Mouse (Mus musculus) forebrain, embryonic 10.5 days (tissue): ENCODE measurements at regions not wholly inside any gene's neighbourhood (a gene's known extent, or its start where the extent isn't known, plus 50 kb on each side); places are given as distances from the start of the nearest gene placed in this dataset.
"Not testable (repeated sequence)": the region's sequence is repeated elsewhere in the genome, so short reads cannot be mapped to it uniquely, and the experiment has no call there.

Experiments
- DNase-seq: peaks from one replicate; pipeline ENCODE4 v3.0.0-alpha.2; 2017; ENCODE audit warnings: low spot score; ENCODE audit errors: extremely low spot score
- H3K27ac ChIP-seq: fragments of 300-500 bp; sonication (generic); 2 replicates; pipeline ENCODE4 v1.5.1; 2016; ENCODE audit warnings: mild to moderate bottlenecking
- H3K27me3 ChIP-seq: fragments of 300-500 bp; sonication (generic); 2 replicates; pipeline ENCODE4 v1.6.1; 2016; ENCODE audit warnings: mild to moderate bottlenecking; ENCODE audit not compliant: poor library complexity, severe bottlenecking
- H3K36me3 ChIP-seq: fragments of 300-500 bp; sonication (generic); replicated peaks from 2 replicates; pipeline ENCODE4 v1.6.1; 2016; ENCODE audit warnings: mild to moderate bottlenecking, moderate library complexity
- H3K4me1 ChIP-seq: fragments of 300-500 bp; sonication (generic); 2 replicates; pipeline ENCODE4 v1.6.1; 2016
- H3K4me3 ChIP-seq: fragments of 300-500 bp; sonication (generic); 2 replicates; pipeline ENCODE4 v1.5.1; 2016; ENCODE audit warnings: mild to moderate bottlenecking, moderate library complexity
- H3K9me3 ChIP-seq: fragments of 300-500 bp; sonication (generic); 2 replicates; pipeline ENCODE4 v1.6.1; 2016; ENCODE audit warnings: mild to moderate bottlenecking, moderate library complexity
- WGBS: fragments of 180-500 bp; shearing (Covaris S2); methylation state at CpG from one replicate; pipeline ENCODE4 v1.1.7; 2016; 5-methylcytosine and 5-hydroxymethylcytosine counted together

GRCm38 (mm10) chr9:32938857-32939256, 302.8 kb downstream of the Ets1 start:
- no peaks in the 10 kb centered on the region for H3K9me3 ChIP-seq
- WGBS, result 93% methylated on average over 6 of the region's 6 CpGs
- peaks cover 42% of the 10 kb centered on the region for H3K27me3 ChIP-seq
- H3K4me1 ChIP-seq, result peaks cover 24% of the 10 kb centered on the region
- H3K36me3 ChIP-seq, result no peaks in the 10 kb centered on the region
- H3K27ac ChIP-seq, result no peak overlapping the region
- DNase-seq, result no peak
- H3K4me3 ChIP-seq, result no peak overlapping the region

DNA sequence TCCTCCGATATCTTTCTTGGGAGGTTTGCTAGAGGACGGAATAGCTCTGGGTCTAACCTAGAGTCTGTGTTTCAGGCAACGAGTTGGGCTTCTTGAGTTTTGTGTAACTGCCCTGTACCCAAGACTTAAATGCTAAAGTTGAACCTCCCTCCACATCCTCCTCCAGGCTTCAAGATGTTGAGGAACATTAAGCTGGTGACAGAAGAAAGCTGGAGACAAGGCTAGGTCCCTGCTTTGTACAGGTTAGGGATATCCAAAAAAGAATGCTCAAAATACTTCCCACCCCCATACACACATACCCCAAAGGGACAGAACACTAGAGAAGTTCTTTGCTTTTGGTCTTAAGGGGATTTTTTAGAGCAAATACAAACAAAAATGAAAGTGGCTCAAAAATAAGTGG, 303.6 kb downstream of the Ets1 start:
- Histone ChIP-seq H3K36me3 (no peaks in the 10 kb centered on the region), H3K4me1 (peaks cover 24% of the 10 kb centered on the region), H3K27ac (no peak overlapping the region), H3K9me3 (no peaks in the 10 kb centered on the region), H3K27me3 (peaks cover 42% of the 10 kb centered on the region), H3K4me3 (no peak overlapping the region)
- whole genome bisulfite sequencing, result 94% methylated on average over 3 of the region's 3 CpGs
- no peak for DNase-seq

GRCm38 (mm10) chr9:32940111-32940813, 304.2 kb downstream of the Ets1 start:
- peaks cover 24% of the 10 kb centered on the region for H3K4me1 ChIP-seq
- H3K9me3 ChIP-seq, result no peaks in the 10 kb centered on the region
- peaks cover 38% of the 10 kb centered on the region for H3K27me3 ChIP-seq
- DNase-seq, result peak; percentile 82
- H3K27ac ChIP-seq, result peak overlapping the region; percentile 74
- WGBS, result 22% methylated on average over 19 of the region's 19 CpGs
- H3K36me3 ChIP-seq, result no peaks in the 10 kb centered on the region
- peak overlapping the region; percentile 52 for H3K4me3 ChIP-seq

DNA sequence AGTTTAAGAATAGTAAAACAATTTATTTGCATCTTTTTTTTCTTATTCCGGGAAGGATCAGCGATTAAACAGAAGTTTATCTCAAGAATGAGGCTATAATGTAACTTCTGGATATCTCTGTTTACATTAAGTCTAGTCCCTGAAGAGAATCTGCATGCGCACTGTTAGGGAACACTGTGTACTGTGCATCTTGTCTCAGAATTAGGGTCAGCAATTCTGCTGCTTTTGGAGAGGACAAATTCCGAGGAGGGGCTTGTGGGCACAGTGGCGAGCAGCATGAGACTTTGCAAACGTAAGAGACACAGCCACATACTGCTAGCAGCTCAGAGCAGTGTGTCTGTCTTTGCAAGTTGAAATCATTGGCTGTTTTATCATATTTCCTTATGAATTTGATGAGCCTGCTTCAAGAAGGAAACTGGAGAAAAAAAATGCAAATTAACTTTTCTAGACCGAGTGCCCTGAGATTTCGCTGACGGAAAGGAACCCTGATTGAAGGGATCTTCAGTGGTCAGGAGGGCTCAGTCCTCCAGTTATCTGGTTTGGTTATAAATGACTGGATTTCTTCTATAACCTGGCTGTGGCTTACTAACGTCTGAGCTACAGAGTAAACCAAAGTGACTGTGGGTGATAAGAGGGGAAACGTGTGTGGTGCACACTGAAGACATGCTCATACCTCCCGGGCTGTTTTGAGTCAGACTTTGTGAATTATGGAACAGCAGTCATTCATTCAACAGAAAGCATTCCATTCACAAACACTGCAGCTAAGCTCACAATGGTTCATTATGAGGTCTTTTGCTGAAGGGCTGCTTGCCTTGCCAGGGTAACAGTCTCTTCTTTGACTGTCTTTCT, 305.1 kb downstream of the Ets1 start:
- Histone ChIP-seq H3K27ac (peak overlapping the region; percentile 25; the same call in 1 of the 2 replicates), H3K4me3 (peak overlapping the region; percentile 52; the same call in 1 of the 2 replicates), H3K27me3 (peaks cover 38% of the 10 kb centered on the region), H3K36me3 (no peaks in the 10 kb centered on the region), H3K4me1 (peaks cover 22% of the 10 kb centered on the region), H3K9me3 (no peaks in the 10 kb centered on the region)
- no peak for DNase-seq
- 60% methylated on average over 12 of the region's 12 CpGs for WGBS

DNA sequence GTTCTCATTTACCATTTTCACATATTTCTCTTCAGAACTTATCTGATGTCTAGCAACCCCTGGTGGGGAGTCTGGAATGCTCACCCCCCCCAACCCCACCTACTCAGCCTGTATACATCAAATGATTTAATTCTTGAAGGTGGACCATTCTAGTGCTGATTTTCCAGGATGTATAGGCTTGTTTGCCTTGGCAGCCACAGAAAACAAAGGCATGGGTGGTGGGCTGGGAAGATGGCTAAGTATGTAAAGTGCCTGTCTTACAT, 305.7 kb downstream of the Ets1 start:
- Histone ChIP-seq H3K36me3 (no peaks in the 10 kb centered on the region), H3K4me1 (peaks cover 16% of the 10 kb centered on the region), H3K27ac (no peak overlapping the region), H3K27me3 (peaks cover 38% of the 10 kb centered on the region), H3K4me3 (no peak overlapping the region), H3K9me3 (no peaks in the 10 kb centered on the region)
- no peak for DNase-seq

- Histone ChIP-seq H3K27me3 (peaks cover 12% of the 10 kb centered on the region), H3K4me1 (no peaks in the 10 kb centered on the region), H3K4me3 (no peak overlapping the region), H3K36me3 (no peaks in the 10 kb centered on the region), H3K9me3 (no peaks in the 10 kb centered on the region), H3K27ac (no peak overlapping the region)
- DNase-seq, result no peak
- 90% methylated on average over 3 of the region's 3 CpGs for WGBS
These were observed 311.2 kb downstream of the Ets1 start for GRCm38 (mm10) chr9:32947221-32947620.

GRCm38 (mm10) chr9:32949036-32949435, 313.0 kb downstream of the Ets1 start:
- WGBS, result 73% methylated on average over 3 of the region's 3 CpGs

GRCm38 (mm10) chr9:32958716-32959115, 322.7 kb downstream of the Ets1 start:
- H3K27me3 ChIP-seq, result no peaks in the 10 kb centered on the region
- DNase-seq, result no peak
- no peaks in the 10 kb centered on the region for H3K4me1 ChIP-seq
- no peak overlapping the region for H3K27ac ChIP-seq
- no peaks in the 10 kb centered on the region for H3K9me3 ChIP-seq
- H3K4me3 ChIP-seq, result no peak overlapping the region
- 84% methylated on average over 3 of the region's 3 CpGs for WGBS
- H3K36me3 ChIP-seq, result no peaks in the 10 kb centered on the region

More at GRCm38 (mm10) chr9:32949036-32949435, 313.0 kb downstream of the Ets1 start:
- Histone ChIP-seq H3K4me3 (no peak overlapping the region), H3K27ac (no peak overlapping the region), H3K9me3 (no peaks in the 10 kb centered on the region), H3K27me3 (no peaks in the 10 kb centered on the region), H3K4me1 (no peaks in the 10 kb centered on the region), H3K36me3 (no peaks in the 10 kb centered on the region)
- DNase-seq, result no peak

- H3K4me3 ChIP-seq, result not testable (repeated sequence)
These were observed 323.4 kb downstream of the Ets1 start for GRCm38 (mm10) chr9:32959468-32959867.

GRCm38 (mm10) chr9:32962679-32963205, 326.7 kb downstream of the Ets1 start:
- H3K4me3 ChIP-seq, result no peak overlapping the region
- DNase-seq, result no peak
- no peaks in the 10 kb centered on the region for H3K4me1 ChIP-seq
- H3K36me3 ChIP-seq, result no peaks in the 10 kb centered on the region
- WGBS, result 94% methylated on average over 5 of the region's 5 CpGs
- H3K27ac ChIP-seq, result no peak overlapping the region
- no peaks in the 10 kb centered on the region for H3K9me3 ChIP-seq
- no peaks in the 10 kb centered on the region for H3K27me3 ChIP-seq

More at GRCm38 (mm10) chr9:32959468-32959867, 323.4 kb downstream of the Ets1 start:
- H3K27ac ChIP-seq, DNase-seq, H3K36me3 ChIP-seq, H3K27me3 ChIP-seq, H3K4me1 ChIP-seq, H3K9me3 ChIP-seq: not testable (repeated sequence)

- Histone ChIP-seq H3K36me3 (no peaks in the 10 kb centered on the region), H3K4me1 (0 out of 2 replicates have a peak, but pooled peaks cover 6% of the 10 kb centered on the region), H3K27me3 (no peaks in the 10 kb centered on the region), H3K9me3 (no peaks in the 10 kb centered on the region), H3K27ac (no peak overlapping the region), H3K4me3 (no peak overlapping the region)
- WGBS, result 94% methylated on average over 2 of the region's 2 CpGs
- no peak for DNase-seq
These were observed 332.4 kb downstream of the Ets1 start for GRCm38 (mm10) chr9:32968446-32968845.

DNA sequence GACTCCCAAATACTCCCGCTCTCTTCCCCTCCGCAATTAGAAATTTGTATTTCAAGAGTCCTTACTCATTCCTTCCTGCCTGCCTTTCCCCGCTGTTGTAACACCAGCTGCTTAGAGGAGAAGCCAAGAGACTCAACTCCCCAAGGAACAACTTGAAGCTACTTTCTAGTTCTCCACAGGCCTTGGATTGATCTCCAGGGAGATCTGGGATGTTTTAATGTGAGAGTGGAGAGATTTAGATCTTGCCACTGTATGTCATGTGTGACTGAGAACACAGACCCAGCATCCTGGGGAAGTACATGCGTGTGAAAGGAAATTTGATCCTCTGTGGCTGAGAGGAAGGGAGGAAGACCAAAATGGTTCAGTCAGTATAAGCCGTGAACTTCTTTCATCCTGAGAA, 335.4 kb downstream of the Ets1 start:
- H3K4me3 ChIP-seq, result no peak overlapping the region
- H3K4me1 ChIP-seq, result 0 out of 2 replicates have a peak, but pooled peaks cover 6% of the 10 kb centered on the region
- WGBS, result 91% methylated on average over 5 of the region's 5 CpGs
- H3K36me3 ChIP-seq, result no peaks in the 10 kb centered on the region
- H3K9me3 ChIP-seq, result no peaks in the 10 kb centered on the region
- DNase-seq, result no peak
- H3K27me3 ChIP-seq, result no peaks in the 10 kb centered on the region
- H3K27ac ChIP-seq, result no peak overlapping the region

DNA sequence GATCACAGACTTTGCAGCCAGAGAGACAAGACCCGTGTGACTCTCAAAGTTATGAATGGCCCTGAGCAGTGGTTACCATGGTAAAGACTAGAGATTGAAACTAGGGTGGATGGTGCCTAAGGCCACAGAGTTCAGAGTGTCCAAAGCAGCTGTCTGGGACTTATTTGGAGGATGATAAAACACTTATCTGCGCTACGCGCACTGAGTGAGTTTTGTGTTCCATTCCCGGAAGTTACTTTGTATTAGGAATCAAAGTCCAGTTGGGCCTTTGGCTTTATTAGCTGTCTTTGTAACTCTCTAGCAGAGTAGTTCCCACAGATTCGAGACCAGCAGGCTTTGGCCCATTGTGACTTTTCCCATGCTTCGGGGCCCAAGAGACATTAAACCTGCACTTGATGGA, 335.9 kb downstream of the Ets1 start:
- Histone ChIP-seq H3K4me3 (no peak overlapping the region), H3K4me1 (0 out of 2 replicates have a peak, but pooled peaks cover 6% of the 10 kb centered on the region), H3K27ac (no peak overlapping the region), H3K9me3 (no peaks in the 10 kb centered on the region), H3K36me3 (no peaks in the 10 kb centered on the region), H3K27me3 (no peaks in the 10 kb centered on the region)
- no peak for DNase-seq
- 94% methylated on average over 7 of the region's 7 CpGs for WGBS
